Mouse (Mus musculus) kidney, adult 8-10 months (tissue): ENCODE measurements around the gene Bola1.
"Not testable (repeated sequence)": the region's sequence is repeated elsewhere in the genome, so short reads cannot be mapped to it uniquely, and the experiment has no call there.

Experiments used
- DNase-seq, 2 experiments: peaks; one replicate each; pipeline ENCODE4 v3.0.0; 2022

The Bola1 gene

GRCm38 (mm10) chr3:96175251-96175650 lies 44.3 kb downstream of the Bola1 start:
- no peak for DNase-seq

GRCm38 (mm10) chr3:96174042-96174441 lies 45.5 kb downstream of the Bola1 start:
- not testable (repeated sequence) for DNase-seq

- no peak for DNase-seq
Observed at GRCm38 (mm10) chr3:96173185-96173584, 46.3 kb downstream of the Bola1 start.

GRCm38 (mm10) chr3:96172197-96173178 lies 47.0 kb downstream of the Bola1 start, which contains the start of gene Sf3b4:
Sf3b4 (plus strand) TSS chr3:96172332.
- peak; percentile 81 to 85 for DNase-seq

GRCm38 (mm10) chr3:96171583-96172196 lies 47.8 kb downstream of the Bola1 start:
- DNase-seq: no peak

- DNase-seq: no peak
Observed at GRCm38 (mm10) chr3:96170976-96171545, 48.4 kb downstream of the Bola1 start.

GRCm38 (mm10) chr3:96170276-96170675 lies 49.2 kb downstream of the Bola1 start:
- DNase-seq: no peak

- no peak for DNase-seq
Observed at GRCm38 (mm10) chr3:96168466-96169158, 50.9 kb downstream of the Bola1 start.

- no peak for DNase-seq
Observed at GRCm38 (mm10) chr3:96163040-96163439, 56.5 kb downstream of the Bola1 start.

GRCm38 (mm10) chr3:96161869-96162840 lies 57.4 kb downstream of the Bola1 start, which contains the start of gene Mtmr11:
Mtmr11 (plus strand) TSS chr3:96162004.
- DNase-seq: peak; percentile 57 to 73

- DNase-seq: peak; percentile 91 to 92
Observed at GRCm38 (mm10) chr3:96160803-96161516, 58.5 kb downstream of the Bola1 start.

- peak; percentile 65 to 76 for DNase-seq
Observed at GRCm38 (mm10) chr3:96160222-96160802, 59.2 kb downstream of the Bola1 start.

- peak in 1 of 2 experiments; percentile 70 for DNase-seq
Observed at GRCm38 (mm10) chr3:96159820-96160219, 59.7 kb downstream of the Bola1 start.

GRCm38 (mm10) chr3:96155501-96155900 lies 64.0 kb downstream of the Bola1 start:
- DNase-seq: no peak

- DNase-seq: no peak
Observed at GRCm38 (mm10) chr3:96152611-96153010, 66.9 kb downstream of the Bola1 start.

GRCm38 (mm10) chr3:96151836-96152235 lies 67.7 kb downstream of the Bola1 start:
- no peak for DNase-seq

- peak; percentile 54 to 65 for DNase-seq
Observed at GRCm38 (mm10) chr3:96147950-96148349, 71.6 kb downstream of the Bola1 start.
